Comparison of ENCODE assay signal across 26 mouse cellular contexts in the genomic region with DNA sequence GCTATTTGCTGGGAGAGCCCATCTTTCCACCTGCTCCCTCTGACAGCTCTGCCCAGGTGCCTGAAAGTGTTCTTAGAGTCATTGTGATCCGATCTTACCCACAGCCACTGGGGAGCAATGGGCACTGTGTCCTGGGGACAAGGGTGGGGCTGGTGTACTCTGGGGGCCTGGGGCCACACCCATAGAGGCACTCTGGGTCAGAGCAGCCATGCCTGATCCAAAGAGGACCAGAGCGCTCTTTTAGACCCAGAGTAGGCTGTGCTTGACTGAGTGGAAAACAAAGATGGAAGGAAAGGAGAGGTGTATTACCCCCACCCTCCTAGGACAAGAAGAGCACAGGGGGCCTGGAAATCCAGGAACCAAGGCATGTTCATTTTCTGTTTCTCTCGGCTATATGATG. TPM values are rescaled to one million over a fixed set of nuclear protein-coding genes. Genes with fewer than 3 reads are reported as not detected.
"Had no signal": no experiment of that assay in that cellular context is flagged by ENCODE, and none has a peak within 500 bp of the region (broad histone marks: within the 10 kb centered on the region; RNA-seq: fewer than 3 reads in every experiment).

1700001O22Rik (minus strand) TSS at position 58 of the 400 bp plus-strand sequence.

- H3K4me3 ChIP-seq: heart, embryonic 13.5 days; heart, embryonic 15.5 days; hindbrain, embryonic 13.5 days; layer of hippocampus, adult 2 months; left cerebral cortex, adult 2 months; limb, embryonic 10.5 days; liver, embryonic 13.5 days; liver, embryonic 15.5 days had no signal

- H3K9ac ChIP-seq: heart, embryonic 13.5 days; hindbrain, embryonic 13.5 days; hindbrain, embryonic 15.5 days; limb, embryonic 12.5 days; liver, embryonic 13.5 days; liver, embryonic 15.5 days had no signal

- H3K36me3 ChIP-seq: heart, embryonic 13.5 days; heart, embryonic 15.5 days; hindbrain, embryonic 13.5 days; hindbrain, embryonic 15.5 days; limb, embryonic 10.5 days; limb, embryonic 12.5 days; liver, embryonic 13.5 days; liver, embryonic 15.5 days had no signal

- ATAC-seq: hindbrain, postnatal 0 days; intestine, embryonic 16.5 days had no signal

- H3K4me2 ChIP-seq: heart, embryonic 11.5 days; heart, embryonic 15.5 days; hindbrain, embryonic 13.5 days; liver, embryonic 11.5 days; liver, embryonic 13.5 days; liver, embryonic 15.5 days had no signal

- H3K27ac ChIP-seq: heart, embryonic 13.5 days; heart, embryonic 15.5 days; hindbrain, embryonic 13.5 days; hindbrain, embryonic 15.5 days; hindbrain, postnatal 0 days; layer of hippocampus, adult 2 months; left cerebral cortex, adult 2 months; limb, embryonic 10.5 days; limb, embryonic 12.5 days; liver, embryonic 13.5 days; liver, embryonic 15.5 days had no signal

- DNase-seq: gastrocnemius, postnatal 14 days; gastrocnemius, postnatal 36 days; heart, adult 18-20 months; heart, postnatal 14 days; heart, postnatal 36 days; kidney, adult 11 months; kidney, adult 2 months; kidney, adult 9 months; kidney, postnatal 10 days; kidney, postnatal 25 days; kidney, postnatal 4 days; liver; liver, embryonic 13.5 days had no signal

- H3K9me3 ChIP-seq: heart, embryonic 13.5 days; heart, embryonic 15.5 days; hindbrain, embryonic 13.5 days; hindbrain, embryonic 15.5 days; limb, embryonic 10.5 days; limb, embryonic 12.5 days; liver, embryonic 13.5 days; liver, embryonic 15.5 days had no signal

RNA-seq across cellular contexts. Expression of gene 1700001O22Rik, which starts in this region (rescaled TPM):
- polyA plus RNA-seq: liver, embryonic 15.5 days had no signal
